Mouse (Mus musculus): ENCODE results near the gene Gm3250. TPM values are rescaled to one million over a fixed set of nuclear protein-coding genes. Genes with fewer than 3 reads are reported as not detected.
"Not testable (repeated sequence)": the region's sequence is repeated elsewhere in the genome, so short reads cannot be mapped to it uniquely, and the experiment has no call there.

Gm3250 gene
- polyA plus RNA-seq, 1 experiment: not detected

DNA sequence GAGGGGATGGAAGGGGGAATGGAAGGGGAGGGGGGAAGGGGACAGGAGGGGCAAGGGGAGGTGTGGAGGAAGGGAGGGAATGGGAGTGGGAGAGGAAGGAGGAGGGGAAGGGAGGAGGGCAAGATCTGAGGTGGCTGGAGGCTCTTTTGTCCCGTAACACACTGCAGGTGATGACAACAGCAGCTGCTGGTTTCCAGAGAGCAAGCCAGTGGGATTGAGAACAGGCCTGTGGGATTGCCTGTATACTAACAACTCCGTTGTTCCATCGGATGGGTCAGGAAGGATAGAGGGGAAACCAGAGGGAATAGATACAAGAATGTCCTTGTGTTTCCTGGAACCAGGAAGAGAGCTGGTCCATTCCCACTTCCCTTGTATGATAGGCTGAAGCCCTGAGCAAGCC is 15.3 kb upstream of the Gm3250 start:
- TF ChIP-seq CTCF (IDR thresholded peaks at IDR 0.05; ENCODE audit: low read depth, low read length): no peak
- no peak for TF ChIP-seq POLR2A (IDR thresholded peaks at IDR 0.05; ENCODE audit: borderline replicate concordance, low read depth, low read length)
- H3K27ac ChIP-seq (ENCODE audit: insufficient read depth, low read depth, low read length): no peak overlapping the region
- no peaks in the 10 kb centered on the region for H3K4me1 ChIP-seq (ENCODE audit: control insufficient read depth, insufficient read depth, low read length)
- no peak overlapping the region for H3K4me3 ChIP-seq (ENCODE audit: insufficient read depth, low read length)

DNA sequence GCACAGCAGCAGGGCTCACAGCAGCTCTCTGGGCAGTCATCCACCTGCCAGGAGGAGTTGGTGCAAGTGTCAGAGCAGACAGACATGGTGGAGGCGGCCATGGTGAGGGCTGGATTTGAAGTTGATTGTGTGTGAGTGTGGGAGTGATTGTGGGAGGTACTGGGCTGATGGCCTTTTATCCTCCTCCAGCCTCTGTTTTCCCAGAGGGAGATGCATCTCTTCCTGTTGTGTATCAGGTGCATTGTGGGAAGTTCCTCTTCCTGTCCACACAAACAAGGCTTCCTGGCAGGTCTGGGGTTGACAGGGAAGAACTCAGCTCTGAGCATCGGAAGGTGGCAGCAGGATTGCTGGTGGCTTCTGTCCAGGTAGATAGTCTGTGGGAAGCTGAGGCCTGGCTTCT is 12.6 kb upstream of the Gm3250 start, which contains the start of gene Gm9639:
TSS of gene Gm9639 (minus strand) at position 101 of the 400 bp plus-strand sequence.
- Histone ChIP-seq H3K4me3 (ENCODE audit: insufficient read depth, low read length) (no peak within 1 kb of the TSS), H3K4me1 (ENCODE audit: control insufficient read depth, insufficient read depth, low read length) (no peaks in the 10 kb centered on the region), H3K27ac (ENCODE audit: insufficient read depth, low read depth, low read length) (no peak within 1 kb of the TSS)
- TF ChIP-seq POLR2A (IDR thresholded peaks at IDR 0.05; ENCODE audit: borderline replicate concordance, low read depth, low read length) (no peak), CTCF (IDR thresholded peaks at IDR 0.05; ENCODE audit: low read depth, low read length) (no peak)

DNA sequence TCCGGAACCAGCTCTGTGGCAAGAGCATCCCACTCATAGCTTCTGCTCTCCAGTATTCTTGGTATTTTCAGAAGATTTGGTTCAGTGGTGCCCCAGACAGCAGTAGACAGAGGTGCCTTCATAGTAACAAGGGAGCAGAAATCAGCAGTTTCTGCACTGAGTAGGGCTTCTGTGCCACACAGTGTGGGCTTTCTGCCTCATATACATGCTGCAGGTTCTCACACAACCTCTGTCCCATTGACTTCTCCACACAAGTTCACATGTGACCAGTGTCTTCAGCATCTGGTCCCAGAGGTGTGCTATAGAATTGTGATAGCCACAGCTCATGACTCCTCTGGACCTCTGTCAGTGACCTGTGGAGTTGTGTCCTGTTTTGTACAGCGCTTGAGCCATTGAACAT is 6.3 kb upstream of the Gm3250 start:
- Histone ChIP-seq H3K4me3 (ENCODE audit: insufficient read depth, low read length) (no peak overlapping the region), H3K27ac (ENCODE audit: insufficient read depth, low read depth, low read length) (no peak overlapping the region)
- TF ChIP-seq CTCF (IDR thresholded peaks at IDR 0.05; ENCODE audit: low read depth, low read length) (no peak), POLR2A (IDR thresholded peaks at IDR 0.05; ENCODE audit: borderline replicate concordance, low read depth, low read length) (no peak)

DNA sequence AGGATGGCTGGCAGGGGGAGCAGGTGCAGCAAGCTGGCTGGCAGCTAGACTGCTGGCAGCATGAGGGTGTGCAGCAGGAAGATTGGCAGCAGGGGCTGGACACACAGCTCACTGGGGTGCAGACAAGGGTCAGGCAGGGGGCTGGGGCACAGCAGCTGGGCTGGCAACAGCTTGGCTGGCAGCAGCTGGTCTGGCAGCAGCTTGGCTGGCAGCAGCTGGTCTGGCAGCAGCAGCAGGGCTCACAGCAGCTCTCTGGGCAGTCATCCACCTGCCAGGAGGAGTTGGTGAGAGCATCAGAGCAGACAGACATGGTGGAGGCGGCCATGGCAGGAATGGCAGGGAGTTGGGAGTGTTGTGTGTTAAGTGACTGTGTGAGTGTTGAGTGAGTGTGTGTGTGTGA is 5.5 kb upstream of the Gm3250 start, which contains the start of gene Gm7137:
TSS of gene Gm7137 (minus strand) at position 325 of the 400 bp plus-strand sequence.
- not testable (repeated sequence) for H3K4me1 ChIP-seq (ENCODE audit: control insufficient read depth, insufficient read depth, low read length); H3K4me3 ChIP-seq (ENCODE audit: insufficient read depth, low read length); H3K27ac ChIP-seq (ENCODE audit: insufficient read depth, low read depth, low read length)

More for the DNA sequence above, 6.3 kb upstream of the Gm3250 start:
- H3K4me1 ChIP-seq (ENCODE audit: control insufficient read depth, insufficient read depth, low read length): no peaks in the 10 kb centered on the region

DNA sequence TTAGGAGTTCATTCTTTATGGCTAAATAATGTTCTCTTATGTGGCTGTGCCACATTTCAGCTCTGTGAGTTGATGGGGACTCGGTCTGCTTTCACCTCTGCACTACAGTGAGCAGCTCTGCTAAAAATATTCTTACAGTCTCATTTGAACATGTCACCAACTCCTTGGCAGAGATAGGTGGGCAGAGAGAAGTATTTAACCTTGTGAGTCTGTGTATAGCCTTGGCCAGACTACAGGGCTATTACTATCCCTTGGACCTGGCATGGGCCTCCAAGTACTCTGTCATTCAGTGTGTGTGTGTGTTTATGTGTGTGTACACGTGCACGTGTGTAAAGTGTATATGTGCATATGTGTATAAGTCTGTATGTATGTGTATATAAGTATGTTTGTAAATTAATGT is 1.1 kb upstream of the Gm3250 start:
- H3K4me1 ChIP-seq (ENCODE audit: control insufficient read depth, insufficient read depth, low read length); H3K4me3 ChIP-seq (ENCODE audit: insufficient read depth, low read length); H3K27ac ChIP-seq (ENCODE audit: insufficient read depth, low read depth, low read length): not testable (repeated sequence)

DNA sequence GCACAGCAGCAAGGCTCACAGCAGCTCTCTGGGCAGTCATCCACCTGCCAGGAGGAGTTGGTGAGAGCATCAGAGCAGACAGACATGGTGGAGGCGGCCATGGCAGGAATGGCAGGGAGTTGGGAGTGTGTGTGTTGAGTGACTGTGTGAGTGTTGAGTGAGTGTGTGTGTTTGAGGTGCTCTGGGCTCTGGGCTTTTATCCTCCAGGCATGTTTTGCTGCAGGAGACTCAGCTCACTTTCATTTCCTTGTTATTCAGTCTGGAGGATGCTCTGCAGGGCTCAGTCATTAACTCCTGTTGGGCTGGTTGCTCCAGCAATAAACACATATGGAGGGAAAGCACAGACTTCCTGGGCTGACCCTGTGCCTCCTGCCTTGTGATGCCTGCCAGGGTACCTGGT is 5.5 kb downstream of the Gm3250 start, which contains the start of gene Gm7138:
TSS of gene Gm7138 (minus strand) at position 101 of the 400 bp plus-strand sequence.
- H3K27ac ChIP-seq (ENCODE audit: insufficient read depth, low read depth, low read length); H3K4me1 ChIP-seq (ENCODE audit: control insufficient read depth, insufficient read depth, low read length); H3K4me3 ChIP-seq (ENCODE audit: insufficient read depth, low read length): not testable (repeated sequence)

DNA sequence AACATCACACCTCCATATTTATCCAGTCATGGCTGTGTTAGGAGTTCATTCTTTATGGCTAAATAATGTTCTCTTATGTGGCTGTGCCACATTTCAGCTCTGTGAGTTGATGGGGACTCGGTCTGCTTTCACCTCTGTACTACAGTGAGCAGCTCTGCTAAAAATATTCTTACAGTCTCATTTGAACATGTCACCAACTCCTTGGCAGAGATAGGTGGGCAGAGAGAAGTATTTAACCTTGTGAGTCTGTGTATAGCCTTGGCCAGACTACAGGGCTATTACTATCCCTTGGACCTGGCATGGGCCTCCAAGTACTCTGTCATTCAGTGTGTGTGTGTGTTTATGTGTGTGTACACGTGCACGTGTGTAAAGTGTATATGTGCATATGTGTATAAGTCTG is 10.2 kb downstream of the Gm3250 start:
- not testable (repeated sequence) for H3K4me1 ChIP-seq (ENCODE audit: control insufficient read depth, insufficient read depth, low read length); H3K27ac ChIP-seq (ENCODE audit: insufficient read depth, low read depth, low read length); H3K4me3 ChIP-seq (ENCODE audit: insufficient read depth, low read length)

DNA sequence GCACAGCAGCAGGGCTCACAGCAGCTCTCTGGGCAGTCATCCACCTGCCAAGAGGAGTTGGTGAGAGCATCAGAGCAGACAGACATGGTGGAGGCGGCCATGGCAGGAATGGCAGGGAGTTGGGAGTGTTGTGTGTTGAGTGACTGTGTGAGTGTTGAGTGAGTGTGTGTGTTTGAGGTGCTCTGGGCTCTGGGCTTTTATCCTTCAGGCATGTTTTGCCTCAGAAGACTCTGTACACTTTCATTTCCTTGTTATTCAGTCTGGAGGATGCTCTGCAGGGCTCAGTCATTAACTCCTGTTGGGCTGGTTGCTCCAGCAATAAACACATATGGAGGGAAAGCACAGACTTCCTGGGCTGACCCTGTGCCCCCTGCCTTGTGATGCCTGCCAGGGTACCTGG is 11.1 kb downstream of the Gm3250 start, which contains the start of gene Gm3238:
TSS of gene Gm3238 (minus strand) at position 101 of the 400 bp plus-strand sequence.
- not testable (repeated sequence) for H3K4me1 ChIP-seq (ENCODE audit: control insufficient read depth, insufficient read depth, low read length); H3K27ac ChIP-seq (ENCODE audit: insufficient read depth, low read depth, low read length); H3K4me3 ChIP-seq (ENCODE audit: insufficient read depth, low read length)

DNA sequence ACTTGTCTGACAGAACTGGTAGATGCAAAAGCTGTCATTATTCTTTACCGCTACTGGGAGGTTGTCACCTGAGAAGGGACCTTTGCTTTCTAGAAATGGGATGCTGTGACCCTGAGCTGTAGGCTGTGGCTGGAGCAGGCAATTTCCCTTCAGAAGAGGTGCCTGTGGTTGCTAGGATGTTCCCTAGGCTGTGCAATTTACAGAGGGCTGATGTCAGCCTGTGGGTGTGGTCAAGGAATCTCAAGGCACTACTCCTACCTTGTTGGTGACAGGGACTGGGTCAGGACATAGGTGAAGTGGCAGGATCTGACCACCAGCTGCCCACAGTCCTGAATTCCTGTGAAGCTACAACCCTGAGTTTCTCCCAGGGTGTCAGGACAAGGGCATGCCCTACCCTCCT is 12.6 kb downstream of the Gm3250 start:
- Histone ChIP-seq H3K4me3 (ENCODE audit: insufficient read depth, low read length) (no peak overlapping the region), H3K4me1 (ENCODE audit: control insufficient read depth, insufficient read depth, low read length) (no peaks in the 10 kb centered on the region), H3K27ac (ENCODE audit: insufficient read depth, low read depth, low read length) (no peak overlapping the region)
- TF ChIP-seq POLR2A (IDR thresholded peaks at IDR 0.05; ENCODE audit: borderline replicate concordance, low read depth, low read length) (no peak), CTCF (IDR thresholded peaks at IDR 0.05; ENCODE audit: low read depth, low read length) (no peak)

DNA sequence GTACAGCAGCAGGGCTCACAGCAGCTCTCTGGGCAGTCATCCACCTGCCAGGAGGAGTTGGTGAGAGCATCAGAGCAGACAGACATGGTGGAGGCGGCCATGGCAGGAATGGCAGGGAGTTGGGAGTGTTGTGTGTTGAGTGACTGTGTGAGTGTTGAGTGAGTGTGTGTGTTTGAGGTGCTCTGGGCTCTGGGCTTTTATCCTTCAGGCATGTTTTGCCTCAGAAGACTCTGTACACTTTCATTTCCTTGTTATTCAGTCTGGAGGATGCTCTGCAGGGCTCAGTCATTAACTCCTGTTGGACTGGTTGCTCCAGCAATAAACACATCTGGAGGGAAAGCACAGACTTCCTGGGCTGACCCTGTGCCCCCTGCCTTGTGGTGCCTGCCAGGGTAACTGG is 22.8 kb downstream of the Gm3250 start, which contains the start of gene Gm3233:
TSS of gene Gm3233 (minus strand) at position 101 of the 400 bp plus-strand sequence.
- not testable (repeated sequence) for H3K27ac ChIP-seq (ENCODE audit: insufficient read depth, low read depth, low read length); H3K4me1 ChIP-seq (ENCODE audit: control insufficient read depth, insufficient read depth, low read length); H3K4me3 ChIP-seq (ENCODE audit: insufficient read depth, low read length)

DNA sequence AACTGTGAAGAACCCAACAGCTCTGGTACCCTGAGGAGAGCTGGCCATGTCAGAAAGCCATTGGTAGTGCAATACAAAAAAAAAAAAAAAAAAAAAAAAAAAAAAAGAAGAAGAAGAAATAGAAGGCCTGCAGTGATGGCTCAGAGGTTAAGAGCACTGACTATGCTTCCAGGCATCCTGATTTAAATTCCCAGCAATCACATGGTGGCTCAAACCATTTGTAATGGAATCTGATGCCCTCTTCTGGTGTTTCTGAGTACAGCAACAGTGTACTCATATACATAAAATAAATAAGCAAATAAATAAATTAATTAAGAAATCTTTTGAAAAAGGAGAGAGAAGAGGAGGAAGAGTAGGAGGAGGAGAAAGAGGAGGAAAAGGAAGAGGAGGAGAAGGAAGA is 28.9 kb downstream of the Gm3250 start:
- no peak for TF ChIP-seq CTCF (IDR thresholded peaks at IDR 0.05; ENCODE audit: low read depth, low read length)
- TF ChIP-seq POLR2A (IDR thresholded peaks at IDR 0.05; ENCODE audit: borderline replicate concordance, low read depth, low read length): no peak
- H3K4me1 ChIP-seq (ENCODE audit: control insufficient read depth, insufficient read depth, low read length): no peaks in the 10 kb centered on the region
- no peak overlapping the region for H3K4me3 ChIP-seq (ENCODE audit: insufficient read depth, low read length)
- H3K27ac ChIP-seq (ENCODE audit: insufficient read depth, low read depth, low read length): no peak overlapping the region

DNA sequence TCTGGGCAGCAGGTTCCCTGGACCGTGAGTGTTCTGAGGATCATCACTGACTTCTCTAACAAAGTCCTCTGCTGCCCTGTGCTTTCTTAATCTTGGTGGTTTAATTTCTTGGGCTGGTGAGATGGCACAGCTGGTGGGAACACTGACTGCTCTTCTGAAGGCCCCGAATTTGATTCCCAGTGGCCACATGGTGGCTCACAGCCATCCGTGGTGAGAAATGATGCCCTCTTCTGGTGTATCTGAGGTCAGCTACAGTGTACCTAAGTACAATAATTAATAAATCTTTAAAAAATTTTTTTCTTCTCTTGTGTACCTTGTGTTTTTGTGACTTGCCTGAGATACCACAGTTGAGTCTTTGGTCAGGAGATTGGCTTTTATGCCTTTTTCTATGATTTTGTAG is 30.0 kb downstream of the Gm3250 start:
- not testable (repeated sequence) for H3K4me3 ChIP-seq (ENCODE audit: insufficient read depth, low read length); H3K4me1 ChIP-seq (ENCODE audit: control insufficient read depth, insufficient read depth, low read length); H3K27ac ChIP-seq (ENCODE audit: insufficient read depth, low read depth, low read length)

DNA sequence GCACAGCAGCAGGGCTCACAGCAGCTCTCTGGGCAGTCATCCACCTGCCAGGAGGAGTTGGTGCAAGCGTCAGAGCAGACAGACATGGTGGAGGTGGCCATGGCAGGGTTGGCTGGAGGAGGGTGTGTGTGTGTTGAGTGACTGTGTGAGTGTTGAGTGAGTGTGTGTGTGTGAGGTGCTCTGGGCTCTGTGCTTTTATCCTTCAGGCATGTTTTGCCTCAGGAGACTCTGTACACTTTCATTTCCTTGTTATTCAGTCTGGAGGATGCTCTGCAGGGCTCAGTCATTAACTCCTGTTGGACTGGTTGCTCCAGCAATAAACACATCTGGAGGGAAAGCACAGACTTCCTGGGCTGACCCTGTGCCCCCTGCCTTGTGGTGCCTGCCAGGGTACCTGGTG is 31.1 kb downstream of the Gm3250 start, which contains the start of gene Gm9736:
TSS of gene Gm9736 (minus strand) at position 101 of the 400 bp plus-strand sequence.
- not testable (repeated sequence) for H3K27ac ChIP-seq (ENCODE audit: insufficient read depth, low read depth, low read length); H3K4me3 ChIP-seq (ENCODE audit: insufficient read depth, low read length); H3K4me1 ChIP-seq (ENCODE audit: control insufficient read depth, insufficient read depth, low read length)

DNA sequence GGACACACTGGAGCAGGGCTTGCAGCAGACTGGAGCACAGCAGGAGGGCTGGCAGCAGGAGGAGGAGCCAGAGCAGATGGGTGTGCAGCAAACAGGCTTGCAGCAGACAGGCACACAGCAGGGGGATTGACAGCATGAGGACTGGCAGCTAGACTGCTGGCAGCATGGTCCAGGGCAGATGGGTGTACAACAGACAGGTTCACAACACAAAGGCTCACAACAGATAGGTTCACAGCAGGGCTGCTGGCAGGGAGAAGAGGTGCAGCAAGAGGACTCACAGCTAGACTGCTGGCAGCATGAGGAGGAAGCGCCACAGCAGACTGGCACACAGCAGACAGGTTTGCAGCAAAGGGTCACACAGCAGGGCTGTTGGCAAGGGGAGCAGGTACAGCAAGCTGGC is 31.7 kb downstream of the Gm3250 start:
- H3K4me1 ChIP-seq (ENCODE audit: control insufficient read depth, insufficient read depth, low read length); H3K27ac ChIP-seq (ENCODE audit: insufficient read depth, low read depth, low read length); H3K4me3 ChIP-seq (ENCODE audit: insufficient read depth, low read length): not testable (repeated sequence)

DNA sequence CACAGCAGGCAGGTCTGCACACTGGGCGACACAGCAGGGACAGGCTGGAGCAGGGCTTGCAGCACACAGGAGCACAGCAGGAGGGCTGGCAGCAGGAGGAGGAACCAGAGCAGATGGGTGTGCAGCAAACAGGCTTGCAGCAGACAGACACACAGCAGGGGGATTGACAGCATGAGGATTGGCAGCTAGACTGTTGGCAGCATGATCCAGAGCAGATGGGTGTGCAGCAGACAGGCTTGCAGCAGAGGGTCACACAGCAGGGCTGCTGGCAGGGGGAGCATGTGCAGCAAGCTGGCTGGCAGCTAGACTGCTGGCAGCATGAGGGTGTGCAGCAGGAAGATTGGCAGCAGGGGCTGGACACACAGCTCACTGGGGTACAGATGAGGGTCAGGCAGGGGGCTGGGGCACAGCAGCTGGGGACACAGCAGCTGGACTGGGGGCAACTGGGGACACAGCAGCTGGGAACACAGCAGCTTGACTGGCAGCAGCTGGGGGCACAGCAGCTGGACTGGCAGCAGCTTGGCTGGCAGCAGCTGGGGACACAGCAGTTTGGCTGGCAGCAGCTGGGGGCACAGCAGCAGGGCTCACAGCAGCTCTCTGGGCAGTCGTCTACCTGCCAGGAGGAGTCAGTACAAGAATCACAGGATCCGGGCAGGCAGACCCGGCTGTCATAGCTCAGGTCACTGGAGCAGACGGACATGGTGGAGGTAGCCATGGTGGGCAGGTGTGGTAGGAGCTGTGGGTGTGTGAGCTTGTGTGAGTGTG is 40.2 kb downstream of the Gm3250 start, which contains the start of gene Gm18596:
TSS of gene Gm18596 (minus strand) at position 715 of the 765 bp plus-strand sequence.
- not testable (repeated sequence) for H3K27ac ChIP-seq (ENCODE audit: insufficient read depth, low read depth, low read length); H3K4me3 ChIP-seq (ENCODE audit: insufficient read depth, low read length); H3K4me1 ChIP-seq (ENCODE audit: control insufficient read depth, insufficient read depth, low read length)
